Mouse (Mus musculus) heart, embryonic 14.5 days (tissue): ENCODE data around the gene Ccr4. TPM values are rescaled to one million over a fixed set of nuclear protein-coding genes. Genes with fewer than 3 reads are reported as not detected.

Source experiments
- ATAC-seq: fragments of 200-750 bp; cut with Nextera tagmentation; 2 replicates; pipeline ENCODE4 v1.8.0; 2017; ENCODE audit warnings: low read depth, moderate TSS enrichment; ENCODE audit not compliant: insufficient number of reproducible peaks, insufficient read depth, low FRiP score
- H3K27ac ChIP-seq, 2 experiments: fragments of 200-500 bp in 1 of 2; fragments of 300-500 bp in 1 of 2; sonication (generic) in 1 of 2; replicated peaks in 1 of 2; 2 replicates each; pipeline ENCODE4 v1.5.1; 2012 to 2014; ENCODE audit warnings: low read depth in 2 of 2, low read length in 2 of 2, control low read depth in 1 of 2, mild to moderate bottlenecking in 1 of 2, mixed read lengths in 1 of 2; ENCODE audit not compliant: control insufficient read depth in 1 of 2, insufficient read depth in 1 of 2
- H3K27me3 ChIP-seq: fragments of 300-500 bp; sonication (generic); 2 replicates; pipeline ENCODE4 v1.6.1; 2014; ENCODE audit warnings: mild to moderate bottlenecking, low read length, control low read depth; ENCODE audit not compliant: control insufficient read depth, insufficient read depth
- H3K36me3 ChIP-seq: fragments of 300-500 bp; sonication (generic); 2 replicates; pipeline ENCODE4 v1.6.1; 2014; ENCODE audit warnings: mild to moderate bottlenecking, control low read depth, low read length, mixed read lengths; ENCODE audit not compliant: control insufficient read depth, insufficient read depth
- H3K4me1 ChIP-seq, 2 experiments: fragments of 200-500 bp in 1 of 2; fragments of 300-500 bp in 1 of 2; sonication (generic) in 1 of 2; 2 replicates each; pipeline ENCODE4 v1.6.1; 2012 to 2014; ENCODE audit warnings: low read length in 2 of 2, control low read depth in 1 of 2, mixed read lengths in 1 of 2; ENCODE audit not compliant: control insufficient read depth in 2 of 2, insufficient read depth in 2 of 2
- H3K4me2 ChIP-seq: fragments of 300-500 bp; sonication (generic); 2 replicates; pipeline ENCODE4 v1.6.1; 2014; ENCODE audit warnings: mild to moderate bottlenecking, low read length
- H3K4me3 ChIP-seq, 2 experiments: fragments of 200-500 bp in 1 of 2; fragments of 300-500 bp in 1 of 2; sonication (generic) in 1 of 2; 2 replicates each; pipeline ENCODE4 v1.5.1; 2012 to 2014; ENCODE audit warnings: low read length in 2 of 2, mild to moderate bottlenecking in 2 of 2, control low read depth in 1 of 2, low read depth in 1 of 2, moderate library complexity in 1 of 2; ENCODE audit not compliant: control insufficient read depth in 1 of 2, insufficient read depth in 1 of 2
- H3K9ac ChIP-seq: fragments of 300-500 bp; sonication (generic); 2 replicates; pipeline ENCODE4 v1.6.1; 2014; ENCODE audit warnings: mild to moderate bottlenecking, low read length
- H3K9me3 ChIP-seq: fragments of 300-500 bp; sonication (generic); 2 replicates; pipeline ENCODE4 v1.6.1; 2016; ENCODE audit warnings: low read length, control low read depth; ENCODE audit not compliant: control insufficient read depth
- WGBS: fragments of 180-500 bp; shearing (Covaris S2); extraction: QIAGEN DNeasy Blood & Tissue Kit; methylation state at CpG from one replicate; pipeline ENCODE4 v1.1.7; 2014; 5-methylcytosine and 5-hydroxymethylcytosine counted together
- polyA plus RNA-seq: library from polyadenylated mRNA; unstranded; fragments of >200 nt; fragmentation: Nextera tagmentation; extraction: Ambion mirVana; gene quantifications from 2 replicates; pipeline ENCODE4 v1.2.1, GENCODE M21; 2014

Gene Ccr4
- polyA plus RNA-seq, 1 experiment from 2014 or later, result not detected

DNA sequence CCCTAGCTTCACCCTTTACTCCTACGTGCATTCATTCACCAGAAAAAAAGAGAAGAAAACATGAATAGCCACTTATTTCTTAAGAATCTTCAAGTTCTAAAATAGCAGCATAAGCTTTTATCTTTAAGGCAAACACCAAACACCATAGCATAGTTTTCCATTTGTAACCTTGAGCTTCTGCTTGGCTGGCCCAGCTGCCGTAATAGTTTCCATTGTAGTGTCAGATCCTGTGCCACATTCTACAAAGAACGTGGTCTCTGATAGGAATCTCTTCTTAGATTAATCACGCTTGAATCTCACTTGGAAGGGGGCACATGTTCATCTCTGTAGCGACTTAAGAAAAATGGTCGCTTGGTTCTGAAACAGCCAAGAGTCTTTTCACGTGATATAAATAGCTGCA, 53.1 kb downstream of the Ccr4 start:
- peaks cover 12% of the 10 kb centered on the region for H3K36me3 ChIP-seq
- H3K4me2 ChIP-seq, result no peak overlapping the region
- H3K9ac ChIP-seq, result no peak overlapping the region
- no peaks in the 10 kb centered on the region for H3K27me3 ChIP-seq
- ATAC-seq, result no peak
- H3K4me1 ChIP-seq, result peaks cover 0 to 5% of the 10 kb centered on the region in 2 experiments; a peak in 3 of 4 replicates
- 77% methylated on average over 7 of the region's 7 CpGs for WGBS
- H3K27ac ChIP-seq, result no peak overlapping the region
- H3K9me3 ChIP-seq, result no peaks in the 10 kb centered on the region
- no peak overlapping the region for H3K4me3 ChIP-seq

GRCm38 (mm10) chr9:114449120-114449754, 55.5 kb downstream of the Ccr4 start:
- Histone ChIP-seq H3K36me3 (peaks cover 4% of the 10 kb centered on the region; the same call in 1 of the 2 replicates), H3K27me3 (no peaks in the 10 kb centered on the region), H3K9ac (no peak overlapping the region), H3K4me2 (no peak overlapping the region), H3K9me3 (no peaks in the 10 kb centered on the region), H3K27ac (no peak overlapping the region), H3K4me1 (peaks cover 0 to 5% of the 10 kb centered on the region in 2 experiments; a peak in 3 of 4 replicates), H3K4me3 (no peak overlapping the region)
- WGBS, result 67% methylated on average over 13 of the region's 13 CpGs
- no peak for ATAC-seq

DNA sequence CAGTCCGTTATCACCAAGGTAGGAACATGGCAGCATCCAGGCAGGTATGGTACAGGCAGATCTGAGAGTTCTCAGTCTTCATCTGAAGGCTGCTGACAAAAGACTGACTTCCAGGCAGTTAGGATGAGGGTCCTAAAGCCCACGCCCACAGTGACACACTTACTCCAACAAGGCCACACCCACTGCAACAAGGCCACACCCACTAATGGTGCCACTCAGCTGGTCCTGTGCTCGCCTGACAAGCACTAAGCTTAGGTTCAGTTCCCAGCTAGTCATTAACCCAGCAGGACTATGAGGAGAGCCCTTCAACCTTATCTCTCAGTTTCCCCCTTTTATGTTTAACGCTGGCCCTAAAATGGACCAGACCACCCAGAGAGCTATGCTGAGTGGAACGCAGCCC, 56.0 kb downstream of the Ccr4 start:
- H3K4me1 ChIP-seq, result peaks cover 0 to 5% of the 10 kb centered on the region in 2 experiments; a peak in 3 of 4 replicates
- H3K9me3 ChIP-seq, result no peaks in the 10 kb centered on the region
- H3K27me3 ChIP-seq, result no peaks in the 10 kb centered on the region
- peaks cover 4% of the 10 kb centered on the region; the same call in 1 of the 2 replicates for H3K36me3 ChIP-seq
- no peak overlapping the region for H3K4me2 ChIP-seq
- H3K4me3 ChIP-seq, result no peak overlapping the region
- 72% methylated on average over 5 of the region's 5 CpGs for WGBS
- ATAC-seq, result no peak; the same call in 1 of the 2 replicates
- no peak overlapping the region for H3K27ac ChIP-seq
- H3K9ac ChIP-seq, result no peak overlapping the region

DNA sequence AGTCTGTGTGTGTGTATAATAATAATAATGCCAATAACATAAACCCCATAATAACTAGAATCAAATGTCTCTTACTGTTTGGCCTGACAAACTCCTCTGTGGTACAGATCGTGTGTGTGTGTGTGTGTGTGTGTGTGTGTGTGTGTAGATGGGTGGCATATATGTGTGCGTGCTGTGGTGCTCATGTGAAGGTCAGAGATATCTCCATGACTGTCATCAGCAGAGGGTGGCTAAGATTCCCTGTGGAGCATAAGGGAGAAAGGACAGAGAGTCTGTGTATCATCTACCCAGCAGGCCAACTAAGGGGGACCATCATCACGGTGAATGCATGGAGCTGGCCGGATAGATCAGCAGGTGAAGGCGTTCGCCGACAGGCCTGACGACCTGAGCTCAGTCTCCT, 57.8 kb downstream of the Ccr4 start:
- H3K27me3 ChIP-seq, result no peaks in the 10 kb centered on the region
- no peak overlapping the region for H3K27ac ChIP-seq
- H3K9ac ChIP-seq, result no peak overlapping the region
- no peak; the same call in 1 of the 2 replicates for ATAC-seq
- no peak overlapping the region for H3K4me3 ChIP-seq
- WGBS, result 35% methylated on average over 8 of the region's 8 CpGs
- H3K4me2 ChIP-seq, result no peak overlapping the region
- H3K36me3 ChIP-seq, result peaks cover 4% of the 10 kb centered on the region; the same call in 1 of the 2 replicates
- no peaks in the 10 kb centered on the region for H3K9me3 ChIP-seq
- peaks cover 0 to 5% of the 10 kb centered on the region in 2 experiments; a peak in 3 of 4 replicates for H3K4me1 ChIP-seq

DNA sequence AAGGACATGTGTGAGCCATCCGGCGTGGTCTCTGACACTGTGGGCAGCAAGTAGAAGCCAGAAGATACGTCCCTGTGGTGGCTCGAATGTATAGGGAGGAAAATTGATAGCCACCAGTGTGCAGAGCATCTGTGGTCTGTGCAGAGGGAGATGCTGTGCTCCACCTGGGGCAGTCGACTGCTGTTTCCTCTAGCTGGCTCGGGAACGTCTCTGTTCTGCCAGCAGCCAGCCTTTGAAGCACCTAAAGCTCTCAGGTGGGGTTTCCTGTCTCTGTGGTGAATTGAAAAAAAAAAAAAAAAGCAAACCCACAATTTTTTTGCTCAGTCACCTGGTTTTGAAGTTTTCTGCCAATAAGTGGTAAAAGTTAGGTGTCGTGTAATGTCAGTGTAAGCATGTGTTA, 61.4 kb downstream of the Ccr4 start:
- Histone ChIP-seq H3K27ac (no peak overlapping the region), H3K27me3 (no peaks in the 10 kb centered on the region), H3K9ac (no peak overlapping the region), H3K9me3 (no peaks in the 10 kb centered on the region), H3K4me2 (no peak overlapping the region), H3K4me3 (no peak overlapping the region), H3K36me3 (peaks cover 8% of the 10 kb centered on the region), H3K4me1 (peaks cover 0 to 5% of the 10 kb centered on the region in 2 experiments; a peak in 3 of 4 replicates)
- no peak for ATAC-seq
- 90% methylated on average over 8 of the region's 8 CpGs for WGBS

- no peak overlapping the region for H3K27ac ChIP-seq
These were observed 61.8 kb downstream of the Ccr4 start for GRCm38 (mm10) chr9:114442893-114443292.

GRCm38 (mm10) chr9:114442225-114442624, 62.5 kb downstream of the Ccr4 start:
- Histone ChIP-seq H3K36me3 (peaks cover 18% of the 10 kb centered on the region), H3K9me3 (no peaks in the 10 kb centered on the region), H3K4me2 (no peak overlapping the region), H3K27ac (no peak overlapping the region), H3K9ac (no peak overlapping the region), H3K4me3 (no peak overlapping the region), H3K27me3 (no peaks in the 10 kb centered on the region), H3K4me1 (peaks cover 0 to 5% of the 10 kb centered on the region in 2 experiments; a peak in 3 of 4 replicates)
- WGBS, result 93% methylated on average over 9 of the region's 9 CpGs
- no peak for ATAC-seq

More at GRCm38 (mm10) chr9:114442893-114443292, 61.8 kb downstream of the Ccr4 start:
- Histone ChIP-seq H3K4me3 (no peak overlapping the region), H3K27me3 (no peaks in the 10 kb centered on the region), H3K36me3 (peaks cover 13% of the 10 kb centered on the region), H3K9me3 (no peaks in the 10 kb centered on the region), H3K4me2 (no peak overlapping the region), H3K9ac (no peak overlapping the region), H3K4me1 (peaks cover 0 to 5% of the 10 kb centered on the region in 2 experiments; a peak in 3 of 4 replicates)
- ATAC-seq, result no peak
- WGBS, result 79% methylated on average over 9 of the region's 9 CpGs
